Mouse (Mus musculus) layer of hippocampus, adult 9-11 months (tissue): ENCODE data around the gene 4930544G11Rik.
A peak's percentile ranks its signal among the peaks of the same experiment; 100 is the strongest.

ENCODE experiments used
- DNase-seq: peaks from one replicate; pipeline ENCODE4 v3.0.0; 2022

4930544G11Rik gene

GRCm38 (mm10) chr6:65952309-65952708 lies at the start of gene 4930544G11Rik:
4930544G11Rik (plus strand) TSS chr6:65952609.
- no peak for DNase-seq

GRCm38 (mm10) chr6:65906657-65907182 lies 45.7 kb upstream of the 4930544G11Rik start:
- DNase-seq: no peak

- no peak for DNase-seq
These were observed 37.0 kb upstream of the 4930544G11Rik start for GRCm38 (mm10) chr6:65915421-65915820.

- DNase-seq: no peak
These were observed 30.7 kb upstream of the 4930544G11Rik start for GRCm38 (mm10) chr6:65921703-65922102.

DNA sequence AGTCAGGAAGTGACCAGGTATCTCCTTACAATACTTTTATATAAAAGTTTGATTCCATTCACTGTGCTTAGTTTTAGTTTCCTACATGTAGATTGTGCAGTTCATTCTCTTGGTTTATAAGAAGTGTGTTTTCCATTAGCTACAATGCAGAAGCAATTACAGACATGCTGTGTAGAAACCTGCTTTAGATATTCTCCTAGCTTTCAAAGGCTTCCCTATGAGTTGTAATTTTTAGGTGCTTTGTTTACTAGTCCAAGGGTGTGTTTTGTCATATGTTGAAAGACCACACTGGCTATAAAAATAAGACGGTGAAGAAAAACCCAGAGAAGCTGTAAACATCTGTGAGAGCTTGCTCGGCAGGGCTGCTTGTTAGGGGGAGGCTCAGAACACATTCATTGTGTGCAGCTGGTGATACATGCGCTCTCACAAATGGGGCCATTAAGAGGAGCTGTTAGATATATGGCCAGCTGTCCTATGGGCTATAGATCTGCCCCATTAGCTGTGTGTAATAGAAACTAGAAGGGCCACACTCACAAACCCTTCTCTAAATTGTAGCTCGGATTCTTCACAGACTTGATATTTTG lies 28.8 kb upstream of the 4930544G11Rik start:
- DNase-seq: no peak

DNA sequence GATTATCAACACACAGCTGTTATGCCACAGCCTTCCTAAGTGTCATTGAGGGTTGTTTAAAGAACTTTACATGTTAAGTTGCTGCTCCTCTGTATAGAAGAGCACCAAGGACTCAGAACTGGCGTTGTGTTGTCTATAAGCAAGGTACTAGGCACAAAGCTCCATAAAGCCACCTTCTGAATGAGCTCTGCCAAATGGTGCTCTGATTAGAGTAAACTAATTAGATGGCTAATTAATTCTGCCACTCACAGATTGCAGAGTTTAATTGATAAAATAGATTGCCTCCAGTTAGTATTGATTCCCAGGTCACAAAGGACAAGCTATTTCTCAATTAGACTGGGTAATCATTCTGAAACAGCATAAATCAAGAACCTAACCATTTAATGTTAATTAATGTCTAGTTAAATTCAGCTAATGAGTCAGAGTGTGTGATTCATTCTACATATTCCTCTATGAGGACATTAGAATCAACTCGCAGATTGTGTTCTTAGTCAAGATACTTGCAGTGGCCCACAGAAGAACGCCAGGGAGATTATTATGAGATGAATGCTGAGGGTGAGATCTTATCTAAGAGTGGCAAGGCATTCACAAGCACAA lies 26.6 kb upstream of the 4930544G11Rik start:
- no peak for DNase-seq

GRCm38 (mm10) chr6:65930523-65930922 lies 21.9 kb upstream of the 4930544G11Rik start:
- DNase-seq: no peak

DNA sequence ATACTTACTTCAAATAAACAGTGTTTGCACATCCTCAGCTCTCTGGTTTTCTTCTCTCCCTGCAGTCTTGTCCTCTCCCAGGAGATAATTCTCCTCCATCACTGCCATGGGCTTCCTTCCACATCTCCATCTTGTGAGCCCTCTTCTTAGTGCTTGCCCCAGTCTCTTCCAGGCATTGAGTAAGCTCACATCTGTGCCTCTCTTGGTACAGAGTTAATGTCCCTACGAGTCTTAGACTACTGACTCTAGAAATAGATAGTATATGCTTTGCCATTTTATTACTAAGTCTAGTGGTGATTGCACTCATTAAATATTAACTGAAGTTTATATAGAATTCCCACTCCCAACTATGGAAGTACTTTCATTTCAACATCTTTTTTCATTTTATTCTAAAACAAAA lies 19.6 kb upstream of the 4930544G11Rik start:
- DNase-seq: no peak

- no peak for DNase-seq
These were observed 19.2 kb upstream of the 4930544G11Rik start for GRCm38 (mm10) chr6:65933177-65933576.

DNA sequence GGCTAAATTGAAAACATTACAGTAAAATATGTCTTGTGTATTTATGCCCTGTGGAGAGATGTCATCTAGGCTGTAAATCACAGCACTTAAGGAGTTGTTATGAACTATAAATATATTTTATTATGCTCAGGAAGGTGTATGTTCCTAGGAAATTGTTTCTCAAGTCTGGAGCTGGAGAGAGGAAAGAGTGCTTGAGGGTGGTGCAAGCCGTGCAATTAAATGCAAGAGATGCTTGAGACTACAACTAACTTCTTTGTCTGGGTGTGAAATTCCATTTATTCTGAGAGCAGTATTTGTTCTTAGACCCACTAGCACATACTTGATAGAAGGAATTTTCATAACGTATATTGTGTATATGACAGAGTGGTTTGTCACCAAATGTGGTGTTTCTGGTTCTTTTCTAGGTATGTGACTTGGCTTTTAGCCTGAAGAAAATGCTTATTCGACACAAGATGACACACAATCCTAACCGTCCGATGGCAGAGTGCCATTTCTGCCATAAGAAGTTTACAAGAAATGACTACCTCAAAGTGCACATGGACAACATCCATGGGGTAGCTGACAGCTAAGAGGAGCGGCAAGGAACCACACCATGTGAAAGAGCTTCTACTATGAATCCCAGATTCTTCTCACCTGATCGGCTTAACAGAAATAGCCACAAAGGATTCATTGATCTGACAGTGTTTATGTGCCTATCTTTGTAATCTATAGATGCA lies 16.7 kb upstream of the 4930544G11Rik start:
- DNase-seq: no peak

GRCm38 (mm10) chr6:65950492-65950891 lies 1.9 kb upstream of the 4930544G11Rik start:
- peak; percentile 55 for DNase-seq

DNA sequence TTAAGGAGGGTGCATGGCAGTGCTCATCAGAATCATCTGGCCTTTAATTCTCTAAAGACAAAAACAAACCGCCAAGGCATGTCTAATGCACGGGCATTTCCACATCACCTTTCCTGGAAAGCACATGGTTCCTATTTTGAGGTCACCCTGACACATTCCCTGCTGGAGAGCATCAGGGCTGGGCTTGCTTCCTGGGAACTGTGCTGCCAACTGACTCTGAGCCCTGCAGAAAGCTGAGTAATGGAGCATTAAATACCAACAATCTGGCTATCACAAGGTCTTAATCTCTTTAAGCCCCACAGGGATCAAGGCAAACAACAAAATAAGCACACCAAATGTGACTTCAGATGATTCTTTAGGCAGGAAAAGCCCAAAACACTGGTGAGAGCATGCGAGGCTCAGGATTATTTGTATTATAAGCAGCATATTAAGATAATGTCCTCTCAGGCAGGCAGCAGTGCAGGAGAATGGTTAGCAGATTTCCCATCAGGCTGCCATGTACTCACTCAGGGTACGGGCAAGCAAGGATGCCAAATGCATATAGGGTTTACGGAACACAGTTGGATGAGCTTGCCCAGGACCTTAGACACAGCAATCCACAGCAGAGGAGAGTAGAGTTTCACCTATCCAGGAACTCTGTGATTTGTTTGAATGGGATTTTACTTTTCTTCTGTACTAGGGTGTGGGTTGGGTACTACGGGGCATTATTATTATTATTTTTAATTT lies 17.1 kb downstream of the 4930544G11Rik start:
- DNase-seq: no peak

GRCm38 (mm10) chr6:65970410-65970809 lies 18.0 kb downstream of the 4930544G11Rik start:
- no peak for DNase-seq

DNA sequence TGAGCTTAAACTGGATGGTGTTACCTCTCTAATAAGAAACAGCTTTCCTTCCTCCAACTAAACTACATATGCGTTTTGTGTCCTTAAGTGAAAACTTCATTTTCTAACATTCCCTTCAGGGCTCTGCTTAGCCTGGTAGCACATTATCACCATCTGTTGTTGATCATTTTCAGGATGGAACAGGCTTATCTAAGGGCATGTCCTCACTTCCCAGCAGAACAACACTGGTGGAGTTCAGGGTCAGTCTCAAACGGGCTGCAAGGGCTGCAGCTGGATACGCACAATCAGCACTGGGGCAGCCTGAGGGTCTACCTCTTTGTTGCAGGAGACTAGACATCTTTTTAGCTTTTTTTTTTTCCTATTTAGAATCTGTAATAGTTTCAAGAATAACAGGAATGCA lies 39.7 kb downstream of the 4930544G11Rik start:
- no peak for DNase-seq

- DNase-seq: no peak
These were observed 45.9 kb downstream of the 4930544G11Rik start for GRCm38 (mm10) chr6:65998343-65998742.
